7 mouse cellular contexts compared by ENCODE assay signal in genomic region chr14:120061096-120061495, GRCm38 (mm10). TPM values are rescaled to one million over a fixed set of nuclear protein-coding genes. Genes with fewer than 3 reads are reported as not detected.
A peak's percentile ranks its signal among the peaks of the same experiment; 100 is the strongest.
DNase-seq lines count a peak whose midpoint lies in the region.

No protein-coding gene starts in this region.

- DNase-seq in ovary, postnatal 10 days (ENCODE audit: low spot score): peak; percentile 11
- no peak for DNase-seq in ovary, adult 18-20 months (ENCODE audit: low spot score)
- peak; percentile 56 to 82 for DNase-seq in adrenal gland, postnatal 36 days
- peak; percentile 71 for DNase-seq in embryo, embryonic 11 days
- DNase-seq in layer of hippocampus, adult 11-12 months (ENCODE audit: low spot score): peak; percentile 61
- DNase-seq in lung, postnatal 36 days: peak; percentile 52
- DNase-seq in thymus, postnatal 25 days: peak; percentile 11

RNA-seq across cellular contexts. Expression of gene Oxgr1, which starts 18.9 kb away (rescaled TPM):
- not detected for total RNA-seq in adrenal gland, postnatal 36 days (2021)
